Mouse (Mus musculus): Measurements from ENCODE around the gene Trip10. TPM values are rescaled to one million over a fixed set of nuclear protein-coding genes. Genes with fewer than 3 reads are reported as not detected.

Gene Trip10
- polyA plus RNA-seq, 1 experiment: 35.6 TPM

DNA sequence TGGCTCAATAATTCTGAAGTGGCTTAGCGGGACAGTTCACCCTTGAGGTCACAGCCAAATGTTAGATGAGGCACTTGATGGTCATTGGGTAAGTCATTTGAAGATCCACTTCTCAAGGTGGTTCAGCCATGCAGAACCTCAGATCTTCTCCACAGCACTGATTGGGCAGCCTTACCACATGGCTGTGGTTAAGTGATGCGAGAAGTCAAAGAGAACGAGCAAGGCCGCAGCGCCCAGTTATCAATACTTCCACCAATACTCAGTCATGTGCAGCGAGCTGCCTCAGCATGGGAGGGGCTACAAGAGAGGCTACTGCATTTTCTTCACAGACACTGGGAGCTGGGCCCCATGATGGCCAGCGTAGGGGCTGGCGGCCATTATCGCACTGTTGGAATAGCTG is 43.7 kb downstream of the Trip10 start:
- Histone ChIP-seq H3K27me3 (replicated peaks; ENCODE audit: control insufficient read depth, insufficient read depth, low read length) (no peaks in the 10 kb centered on the region), H3K4me3 (ENCODE audit: insufficient read depth, low read depth, low read length) (no peak overlapping the region), H3K27ac (ENCODE audit: insufficient read depth, low read depth, low read length) (no peak overlapping the region), H3K4me1 (ENCODE audit: control insufficient read depth, insufficient read depth, low read length) (no peaks in the 10 kb centered on the region), H3K36me3 (ENCODE audit: control insufficient read depth, insufficient read depth, low read length) (no peaks in the 10 kb centered on the region)
- TF ChIP-seq CTCF (conservative IDR thresholded peaks at IDR 0.05; ENCODE audit: insufficient read depth, insufficient read length, low read depth, low read length): no peak
- no peak for TF ChIP-seq POLR2A (IDR thresholded peaks at IDR 0.05; ENCODE audit: low read depth, low read length)
- DNase-seq: no peak
- WGBS: 90% methylated on average over 9 of the region's 9 CpGs

DNA sequence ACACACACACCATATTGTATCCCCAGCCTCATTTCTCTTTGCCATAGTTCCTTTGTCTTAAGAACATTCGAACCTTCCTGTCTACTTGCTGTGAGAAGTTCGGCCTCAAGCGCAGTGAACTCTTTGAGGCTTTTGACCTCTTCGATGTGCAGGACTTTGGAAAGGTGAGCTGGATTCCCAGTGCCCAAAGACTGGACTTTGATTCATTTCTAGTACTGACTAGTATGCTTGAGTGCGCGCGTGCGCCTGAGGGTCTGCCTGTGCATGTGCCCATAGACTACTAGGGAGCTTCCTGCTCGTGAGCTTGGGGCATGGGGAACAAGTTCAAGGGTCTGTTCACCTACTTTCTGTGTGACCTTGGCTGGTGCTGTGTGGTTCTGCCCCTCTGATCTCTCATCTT is 46.7 kb downstream of the Trip10 start:
- no peaks in the 10 kb centered on the region for H3K4me1 ChIP-seq (ENCODE audit: control insufficient read depth, insufficient read depth, low read length)
- no peak for TF ChIP-seq POLR2A (IDR thresholded peaks at IDR 0.05; ENCODE audit: low read depth, low read length)
- no peak for TF ChIP-seq CTCF (conservative IDR thresholded peaks at IDR 0.05; ENCODE audit: insufficient read depth, insufficient read length, low read depth, low read length)
- DNase-seq: peak; percentile 86
- WGBS: 66% methylated on average over 9 of the region's 9 CpGs
- no peak overlapping the region for H3K4me3 ChIP-seq (ENCODE audit: insufficient read depth, low read depth, low read length)
- H3K27me3 ChIP-seq (replicated peaks; ENCODE audit: control insufficient read depth, insufficient read depth, low read length): no peaks in the 10 kb centered on the region
- H3K27ac ChIP-seq (ENCODE audit: insufficient read depth, low read depth, low read length): no peak overlapping the region
- H3K36me3 ChIP-seq (ENCODE audit: control insufficient read depth, insufficient read depth, low read length): no peaks in the 10 kb centered on the region

DNA sequence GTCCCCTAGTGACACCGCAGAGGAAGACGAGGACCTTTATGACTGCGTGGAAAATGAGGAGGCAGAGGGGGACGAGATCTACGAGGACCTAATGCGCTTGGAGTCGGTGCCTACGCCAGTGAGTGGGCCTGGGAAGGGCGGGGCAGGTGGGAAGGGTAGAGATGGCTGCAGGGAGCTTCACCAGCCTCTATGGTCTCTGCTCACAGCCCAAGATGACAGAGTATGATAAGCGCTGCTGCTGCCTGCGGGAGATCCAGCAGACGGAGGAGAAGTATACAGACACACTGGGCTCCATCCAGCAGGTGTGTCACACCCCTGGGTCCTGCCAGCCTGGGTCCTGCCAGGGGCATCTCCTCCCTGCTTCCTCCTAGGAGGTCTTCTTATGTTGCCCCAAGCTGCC is 47.8 kb downstream of the Trip10 start:
- no peak for TF ChIP-seq CTCF (conservative IDR thresholded peaks at IDR 0.05; ENCODE audit: insufficient read depth, insufficient read length, low read depth, low read length)
- no peak for TF ChIP-seq POLR2A (IDR thresholded peaks at IDR 0.05; ENCODE audit: low read depth, low read length)
- Histone ChIP-seq H3K4me3 (ENCODE audit: insufficient read depth, low read depth, low read length) (no peak overlapping the region), H3K4me1 (ENCODE audit: control insufficient read depth, insufficient read depth, low read length) (no peaks in the 10 kb centered on the region), H3K27ac (ENCODE audit: insufficient read depth, low read depth, low read length) (no peak overlapping the region), H3K36me3 (ENCODE audit: control insufficient read depth, insufficient read depth, low read length) (no peaks in the 10 kb centered on the region), H3K27me3 (replicated peaks; ENCODE audit: control insufficient read depth, insufficient read depth, low read length) (no peaks in the 10 kb centered on the region)
- DNase-seq: no peak
- 87% methylated on average over 12 of the region's 12 CpGs for WGBS

- H3K36me3 ChIP-seq (ENCODE audit: control insufficient read depth, insufficient read depth, low read length): no peaks in the 10 kb centered on the region
- 62% methylated on average over 4 of the region's 4 CpGs for WGBS
- H3K27me3 ChIP-seq (replicated peaks; ENCODE audit: control insufficient read depth, insufficient read depth, low read length): no peaks in the 10 kb centered on the region
- H3K4me1 ChIP-seq (ENCODE audit: control insufficient read depth, insufficient read depth, low read length): no peaks in the 10 kb centered on the region
- TF ChIP-seq POLR2A (IDR thresholded peaks at IDR 0.05; ENCODE audit: low read depth, low read length) (no peak), CTCF (conservative IDR thresholded peaks at IDR 0.05; ENCODE audit: insufficient read depth, insufficient read length, low read depth, low read length) (no peak)
- no peak for DNase-seq
- no peak overlapping the region for H3K4me3 ChIP-seq (ENCODE audit: insufficient read depth, low read depth, low read length)
- no peak overlapping the region for H3K27ac ChIP-seq (ENCODE audit: insufficient read depth, low read depth, low read length)
Observed at GRCm38 (mm10) chr17:57305593-57305992, 56.3 kb downstream of the Trip10 start.

DNA sequence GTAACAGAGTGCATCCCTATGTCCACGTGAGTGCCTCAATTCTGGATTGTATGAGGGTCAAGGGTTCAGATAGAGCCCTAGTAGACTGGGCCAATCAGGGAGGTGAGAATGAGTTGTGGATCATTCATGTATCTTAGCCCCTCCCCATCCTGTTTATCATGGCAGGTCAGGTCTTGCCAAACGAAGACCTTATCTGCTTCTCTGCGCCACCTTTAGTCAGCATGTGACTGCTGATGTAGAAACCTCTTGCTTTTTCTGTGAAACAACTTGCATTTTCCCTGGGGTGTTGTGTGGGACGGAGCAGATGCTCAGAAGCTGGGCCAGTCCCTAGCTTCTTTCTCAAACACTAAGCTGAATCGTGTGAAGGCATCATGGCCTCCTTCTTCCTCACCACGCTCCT is 57.8 kb downstream of the Trip10 start:
- DNase-seq: no peak
- no peaks in the 10 kb centered on the region for H3K4me1 ChIP-seq (ENCODE audit: control insufficient read depth, insufficient read depth, low read length)
- TF ChIP-seq CTCF (conservative IDR thresholded peaks at IDR 0.05; ENCODE audit: insufficient read depth, insufficient read length, low read depth, low read length) (no peak), POLR2A (IDR thresholded peaks at IDR 0.05; ENCODE audit: low read depth, low read length) (no peak)
- H3K36me3 ChIP-seq (ENCODE audit: control insufficient read depth, insufficient read depth, low read length): no peaks in the 10 kb centered on the region
- no peaks in the 10 kb centered on the region for H3K27me3 ChIP-seq (replicated peaks; ENCODE audit: control insufficient read depth, insufficient read depth, low read length)
- H3K27ac ChIP-seq (ENCODE audit: insufficient read depth, low read depth, low read length): no peak overlapping the region
- 75% methylated on average over 6 of the region's 6 CpGs for WGBS
- no peak overlapping the region for H3K4me3 ChIP-seq (ENCODE audit: insufficient read depth, low read depth, low read length)

DNA sequence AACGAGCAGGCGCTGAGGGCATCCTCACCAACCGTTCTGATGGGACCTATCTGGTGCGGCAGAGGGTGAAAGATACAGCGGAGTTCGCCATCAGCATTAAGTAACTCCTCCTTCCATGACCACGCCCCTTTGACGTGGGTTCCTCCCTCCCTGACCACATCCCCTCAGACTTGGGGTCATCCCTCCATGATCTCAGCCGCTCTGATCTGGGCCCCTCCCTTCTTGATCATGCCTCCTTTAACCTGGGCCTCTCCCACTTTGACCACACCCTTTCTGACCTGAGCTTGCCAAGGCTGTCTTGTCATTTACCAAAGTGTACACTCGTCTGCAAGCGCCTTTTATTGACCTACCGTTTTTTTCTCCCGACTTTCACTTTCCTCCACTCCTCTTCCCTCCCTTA is 62.5 kb downstream of the Trip10 start:
- TF ChIP-seq POLR2A (IDR thresholded peaks at IDR 0.05; ENCODE audit: low read depth, low read length): no peak
- TF ChIP-seq CTCF (conservative IDR thresholded peaks at IDR 0.05; ENCODE audit: insufficient read depth, insufficient read length, low read depth, low read length): no peak
- H3K27ac ChIP-seq (ENCODE audit: insufficient read depth, low read depth, low read length): no peak overlapping the region
- 36% methylated on average over 13 of the region's 13 CpGs for WGBS
- no peak overlapping the region for H3K4me3 ChIP-seq (ENCODE audit: insufficient read depth, low read depth, low read length)
- no peak for DNase-seq
- H3K27me3 ChIP-seq (replicated peaks; ENCODE audit: control insufficient read depth, insufficient read depth, low read length): no peaks in the 10 kb centered on the region
- H3K36me3 ChIP-seq (ENCODE audit: control insufficient read depth, insufficient read depth, low read length): no peaks in the 10 kb centered on the region
- H3K4me1 ChIP-seq (ENCODE audit: control insufficient read depth, insufficient read depth, low read length): no peaks in the 10 kb centered on the region

Other genes starting within 250 kb of the Trip10 start
- not detected in 2 replicates for gene Pspn, start 249.4 kb upstream of the Trip10 start, polyA plus RNA-seq (2012; rRNA removed)
- gene Gtf2f1, start 238.2 kb upstream of the Trip10 start, polyA plus RNA-seq (2012; rRNA removed): 22.0 and 25.1 TPM in 2 replicates
- 0.11 and 0.15 TPM in 2 replicates for gene Gm17949, start 238.0 kb upstream of the Trip10 start, polyA plus RNA-seq (2012; rRNA removed)
- 49.7 and 51.1 TPM in 2 replicates for gene Khsrp, start 217.9 kb upstream of the Trip10 start, polyA plus RNA-seq (2012; rRNA removed)
- gene Slc25a41, start 207.8 kb upstream of the Trip10 start, polyA plus RNA-seq (2012; rRNA removed): 0.13 TPM in 1 of 2 replicates, not detected in the other
- gene Crb3, start 190.3 kb upstream of the Trip10 start, polyA plus RNA-seq (2012; rRNA removed): 110 and 124 TPM in 2 replicates
- 121 and 124 TPM in 2 replicates for gene Slc25a23, start 189.6 kb upstream of the Trip10 start, polyA plus RNA-seq (2012; rRNA removed)
- gene Dennd1c, start 170.9 kb upstream of the Trip10 start, polyA plus RNA-seq (2012; rRNA removed): 2.0 and 4.9 TPM in 2 replicates
- 2.1 and 2.9 TPM in 2 replicates for gene Tubb4a, start 161.7 kb upstream of the Trip10 start, polyA plus RNA-seq (2012; rRNA removed)
- gene Tnfsf9, start 144.1 kb upstream of the Trip10 start, polyA plus RNA-seq (2012; rRNA removed): 1.6 and 2.5 TPM in 2 replicates
- gene Cd70, start 99.7 kb upstream of the Trip10 start, polyA plus RNA-seq (2012; rRNA removed): 0.13 TPM in 1 of 2 replicates, not detected in the other
- 0.35 and 0.44 TPM in 2 replicates for gene Tnfsf14, start 55.3 kb upstream of the Trip10 start, polyA plus RNA-seq (2012; rRNA removed)
- 51.5 and 69.4 TPM in 2 replicates for gene C3, start 21.3 kb upstream of the Trip10 start, polyA plus RNA-seq (2012; rRNA removed)
- 36.7 and 39.6 TPM in 2 replicates for gene Gpr108, start 1.0 kb upstream of the Trip10 start, polyA plus RNA-seq (2012; rRNA removed)
- 1.1 and 3.4 TPM in 2 replicates for gene Vav1, start 29.6 kb downstream of the Trip10 start, polyA plus RNA-seq (2012; rRNA removed)
- gene Adgre1, start 109.2 kb downstream of the Trip10 start, polyA plus RNA-seq (2012; rRNA removed): 4.2 and 6.1 TPM in 2 replicates

Data from kidney, adult 2 months (tissue).